Mouse (Mus musculus) small intestine, adult 2 months (tissue): Measurements from ENCODE around the gene Slc9a3r1.

ENCODE experiments used
- CTCF ChIP-seq: fragments of 200-500 bp; IDR thresholded peaks from 2 replicates; pipeline ENCODE4 v1.5.1; 2012; ENCODE audit warnings: low read depth, mild to moderate bottlenecking, control low read depth, inconsistent platforms, low read length, moderate library complexity, mixed read lengths; ENCODE audit not compliant: insufficient replicate concordance, insufficient read length; ENCODE audit errors: extremely low read depth
- POLR2A ChIP-seq: fragments of 200-500 bp; IDR thresholded peaks from 2 replicates; pipeline ENCODE4 v1.6.1; 2012; ENCODE audit warnings: low read depth, mild to moderate bottlenecking, control low read depth, inconsistent platforms, low read length, moderate library complexity

GRCm38 (mm10) chr11:115129508-115130126 is 33.5 kb upstream of the Slc9a3r1 start:
- TF ChIP-seq CTCF (no peak), POLR2A (no peak)
